Mouse (Mus musculus) monocyte, adult 2 months (primary cell): Measurements from ENCODE around the gene Ptgis.

ENCODE experiments used
- DNase-seq, 2 experiments: peaks; one replicate each; pipeline ENCODE4 v3.0.0; 2022; ENCODE audit warnings: low spot score in 2 of 2, low read depth in 1 of 2

The Ptgis gene

DNA sequence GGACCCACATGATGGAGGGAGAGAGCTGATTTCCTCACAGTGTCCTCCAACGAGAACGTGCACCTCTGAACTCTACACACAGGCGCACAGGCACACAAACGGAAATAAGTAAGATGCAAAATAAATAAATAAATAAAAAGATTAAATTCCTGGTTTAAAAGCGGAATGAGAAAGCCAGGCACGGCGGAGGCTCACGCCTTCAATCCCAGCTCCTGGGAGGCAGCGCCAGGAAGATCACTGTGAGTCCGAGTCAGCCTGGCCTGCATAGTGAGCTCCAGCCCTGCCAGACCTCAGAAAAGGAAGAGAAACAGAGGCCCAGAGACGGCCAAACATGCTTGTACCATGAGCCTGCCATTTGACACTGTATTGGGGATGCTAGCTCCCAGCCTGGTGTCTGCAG, 23.5 kb upstream of the Ptgis start:
- DNase-seq: no peak

- no peak for DNase-seq
These were observed 22.8 kb upstream of the Ptgis start for GRCm38 (mm10) chr2:167263040-167263810.

GRCm38 (mm10) chr2:167262433-167262832, 22.0 kb upstream of the Ptgis start:
- DNase-seq: no peak

- DNase-seq: no peak
These were observed 20.7 kb upstream of the Ptgis start for GRCm38 (mm10) chr2:167261106-167261505.

- DNase-seq: no peak
These were observed 17.4 kb upstream of the Ptgis start for GRCm38 (mm10) chr2:167257790-167258189.

DNA sequence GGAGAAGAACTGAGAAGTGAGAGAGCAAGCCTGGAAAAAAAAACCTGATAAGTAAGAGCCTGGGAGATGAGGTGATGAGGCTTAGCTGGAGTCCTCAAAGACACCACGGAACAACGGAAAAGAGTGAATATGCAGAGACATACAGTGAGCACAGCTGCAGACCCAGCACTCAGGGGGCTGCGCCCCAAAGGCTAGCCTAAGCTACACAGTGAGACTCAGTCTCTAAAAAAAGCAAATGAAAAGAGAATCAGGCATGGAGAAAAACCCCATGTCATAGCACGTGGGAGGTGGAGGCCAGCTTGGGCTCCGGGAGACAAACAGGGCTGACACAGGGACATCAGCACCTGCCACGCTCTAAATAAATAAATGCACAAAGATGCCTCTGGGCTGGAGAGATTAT, 14.4 kb upstream of the Ptgis start:
- DNase-seq: no peak

- no peak for DNase-seq
These were observed 13.8 kb upstream of the Ptgis start for GRCm38 (mm10) chr2:167254185-167254584.

DNA sequence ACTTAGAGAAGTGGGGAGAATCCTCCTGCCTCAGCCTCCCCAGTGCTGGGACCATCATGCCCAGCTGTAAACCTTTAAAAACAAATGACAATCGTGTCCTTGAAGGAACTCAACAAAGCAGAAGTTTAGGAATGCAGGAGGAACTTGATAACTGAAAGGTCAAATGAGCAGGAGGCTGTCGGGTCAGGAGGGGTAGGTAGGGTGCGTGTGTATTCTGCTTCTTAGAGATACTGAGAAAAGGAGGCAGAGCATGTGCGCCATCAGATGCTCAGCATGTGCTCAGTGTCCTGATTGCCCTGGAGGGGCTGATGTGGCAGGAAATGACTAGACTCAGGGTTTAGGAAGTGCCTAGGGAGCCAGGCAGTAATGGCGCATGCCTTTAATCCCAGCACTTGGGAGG, 13.1 kb upstream of the Ptgis start:
- DNase-seq: no peak

DNA sequence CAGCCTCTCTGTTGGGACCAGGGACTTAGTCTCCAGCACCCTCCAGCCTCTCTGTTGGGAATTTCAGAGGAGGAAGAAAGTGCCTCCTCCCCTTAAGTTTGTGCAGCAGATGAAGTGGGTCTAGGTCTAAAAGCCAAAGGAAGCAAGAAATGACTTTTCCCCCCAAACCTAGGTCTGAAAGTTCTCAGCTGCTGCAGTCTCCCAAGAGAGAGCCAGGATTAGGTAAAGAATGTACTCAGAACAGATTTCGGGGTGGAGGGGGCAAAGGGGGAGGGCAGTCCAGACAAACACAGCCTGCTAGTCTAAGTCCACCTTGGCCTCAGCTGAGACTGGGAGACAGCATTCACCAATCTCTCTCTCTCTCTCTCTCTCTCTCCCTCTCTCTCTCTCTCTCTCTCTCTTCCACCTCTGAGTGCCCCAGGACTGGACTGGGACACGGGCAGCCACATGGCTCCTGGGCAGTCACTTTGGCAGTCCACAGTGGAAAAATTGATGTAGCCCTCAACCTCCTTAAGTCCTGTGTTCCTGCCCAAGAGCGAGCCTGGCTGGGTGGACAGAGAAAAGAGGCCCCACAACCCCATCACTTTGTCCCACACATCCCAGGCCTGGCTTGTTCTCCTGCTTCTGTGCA, 11.8 kb upstream of the Ptgis start:
- no peak for DNase-seq

DNA sequence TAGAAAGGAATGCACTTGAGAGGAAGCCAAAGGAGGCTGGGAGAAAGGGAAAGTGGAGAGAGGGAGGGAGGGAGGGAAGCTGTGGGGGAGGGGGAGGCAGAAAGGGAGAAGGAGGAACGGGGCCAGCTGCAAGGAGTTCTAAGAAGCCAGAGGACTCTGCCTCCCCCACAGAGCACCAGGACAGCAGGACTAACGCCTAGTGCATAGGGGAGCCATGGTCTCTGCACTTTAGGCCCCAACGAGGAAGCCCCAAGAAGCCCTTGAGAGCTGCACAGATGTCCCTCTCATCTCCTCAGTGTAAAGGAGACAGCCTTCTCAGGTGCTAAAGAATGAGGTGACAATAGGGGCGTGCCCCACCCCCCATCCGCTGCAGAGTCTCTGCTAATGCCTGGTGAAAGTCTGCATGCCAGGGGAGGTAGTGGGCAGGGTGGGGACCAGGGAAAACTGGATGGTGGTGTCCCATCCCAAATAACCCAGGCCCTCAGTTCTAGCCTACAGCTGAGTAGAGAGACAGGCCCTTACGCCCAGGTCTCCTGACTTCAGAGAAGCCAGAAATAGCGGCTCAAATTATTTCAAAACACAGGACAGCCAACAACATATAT, 10.4 kb upstream of the Ptgis start:
- DNase-seq: no peak

GRCm38 (mm10) chr2:167250003-167250735, 9.8 kb upstream of the Ptgis start:
- no peak for DNase-seq

DNA sequence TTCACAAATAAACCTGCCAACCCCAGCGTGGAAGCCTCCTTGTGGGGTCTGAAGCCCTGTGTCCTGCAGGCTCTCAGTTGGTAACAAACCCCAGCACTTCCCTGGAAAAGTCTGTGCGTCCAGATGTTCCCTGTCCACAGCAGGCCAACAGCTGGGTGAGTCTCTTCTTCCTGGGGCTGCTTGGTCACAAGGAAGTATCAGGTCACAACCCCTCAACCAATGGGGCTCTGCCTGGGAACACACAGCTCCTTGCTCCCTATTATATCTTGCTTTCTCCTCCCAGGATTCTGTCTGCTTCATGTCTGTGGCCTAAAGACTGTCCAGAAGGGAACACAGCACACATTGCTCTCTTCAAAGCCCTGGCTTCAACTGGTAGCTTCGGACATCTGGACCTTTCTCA, 9.2 kb upstream of the Ptgis start:
- DNase-seq: no peak

DNA sequence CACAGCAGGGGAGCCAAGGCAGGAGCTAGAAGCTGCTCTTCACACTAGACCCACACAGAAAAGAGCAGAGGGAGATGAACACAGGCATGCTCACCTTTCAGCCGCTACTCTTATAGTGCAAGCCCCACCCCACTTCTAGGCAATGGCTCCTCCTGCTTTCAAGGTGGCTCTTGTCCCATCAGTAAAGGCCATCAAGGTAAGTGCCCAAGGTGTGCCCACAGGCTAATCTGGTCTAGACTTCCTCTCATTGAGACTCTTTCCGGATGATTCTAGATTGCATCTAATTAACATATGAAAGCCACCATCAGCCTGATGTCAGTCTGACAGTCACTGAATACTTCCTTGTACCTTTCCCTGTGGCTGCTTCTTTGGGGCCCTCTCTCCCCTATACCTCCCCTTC, 7.4 kb upstream of the Ptgis start:
- DNase-seq: no peak

GRCm38 (mm10) chr2:167246704-167247103, 6.3 kb upstream of the Ptgis start:
- DNase-seq: no peak

- no peak for DNase-seq
These were observed 4.5 kb upstream of the Ptgis start for GRCm38 (mm10) chr2:167244892-167245291.

DNA sequence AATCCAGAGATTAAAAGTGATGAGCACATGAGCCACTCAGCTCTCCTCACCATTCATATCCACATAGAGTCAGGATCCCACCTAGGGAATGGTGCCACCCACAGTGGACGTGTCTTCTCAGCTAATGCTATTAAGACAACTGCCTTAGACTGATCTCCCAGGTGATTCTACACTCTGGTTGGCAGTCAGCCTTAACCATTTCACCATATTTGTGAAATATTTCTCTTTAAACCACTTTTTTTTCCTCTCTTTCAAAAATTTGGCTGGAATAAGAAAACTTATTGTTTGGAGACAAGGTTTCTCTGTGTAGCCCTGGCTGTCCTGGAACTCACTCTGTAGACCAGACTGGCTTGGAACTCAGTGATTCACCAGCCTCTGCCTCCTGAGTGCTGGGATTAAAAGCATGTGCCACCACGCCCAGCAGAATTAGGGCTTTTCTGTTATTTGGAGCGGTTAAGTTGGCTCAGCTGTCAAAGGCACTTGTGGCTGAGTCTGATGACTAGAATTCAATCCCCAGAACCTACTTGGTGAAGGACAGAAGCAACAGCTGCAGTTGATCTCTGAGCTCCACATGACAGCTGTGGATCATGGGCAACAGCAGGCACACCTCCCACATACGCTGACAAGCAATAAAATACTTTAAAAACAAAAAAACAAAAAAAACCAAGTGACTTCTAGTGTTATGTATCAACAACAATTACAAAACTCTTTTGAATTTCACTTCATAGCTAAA, 3.6 kb upstream of the Ptgis start:
- no peak for DNase-seq

DNA sequence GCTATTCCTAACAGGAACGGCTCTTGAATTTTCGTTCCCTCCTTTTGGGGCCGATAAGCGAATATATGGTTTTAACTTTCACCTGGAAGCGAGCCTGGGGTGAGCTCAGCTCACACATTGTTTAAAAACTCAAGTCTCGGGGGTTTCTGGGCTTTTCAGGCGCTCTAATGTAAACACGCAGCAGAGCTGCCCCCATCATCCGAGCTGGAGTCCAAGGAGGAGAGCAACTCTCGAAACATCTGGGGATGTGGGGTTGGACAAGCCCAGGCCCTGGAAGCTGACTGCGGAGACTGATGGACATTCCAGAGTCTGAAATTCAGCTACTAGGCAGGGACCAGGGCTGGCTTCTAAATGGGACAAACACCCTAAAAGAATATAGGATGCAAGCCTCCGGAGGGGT, 1.1 kb downstream of the Ptgis start:
- DNase-seq: no peak

DNA sequence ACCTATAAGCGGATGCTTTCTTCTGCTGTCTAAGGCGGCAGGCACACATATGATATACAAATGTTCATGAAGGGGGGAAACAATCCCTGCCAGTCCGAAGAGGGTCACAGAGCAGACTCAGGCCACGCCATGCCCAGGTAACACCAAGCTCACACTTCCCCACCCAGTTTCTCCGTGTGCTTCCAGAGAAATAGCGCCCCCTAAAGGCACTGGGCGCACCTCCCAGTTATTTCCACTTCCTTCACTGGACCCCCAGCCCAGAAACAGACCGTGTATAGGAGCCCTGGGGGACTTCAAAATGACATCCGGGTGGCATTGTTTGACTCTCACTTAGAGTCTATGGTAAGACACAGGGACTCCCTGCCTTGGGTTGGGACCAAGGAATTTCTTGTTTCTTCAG, 3.2 kb downstream of the Ptgis start:
- DNase-seq: no peak

GRCm38 (mm10) chr2:167236174-167236573, 4.2 kb downstream of the Ptgis start:
- no peak for DNase-seq

DNA sequence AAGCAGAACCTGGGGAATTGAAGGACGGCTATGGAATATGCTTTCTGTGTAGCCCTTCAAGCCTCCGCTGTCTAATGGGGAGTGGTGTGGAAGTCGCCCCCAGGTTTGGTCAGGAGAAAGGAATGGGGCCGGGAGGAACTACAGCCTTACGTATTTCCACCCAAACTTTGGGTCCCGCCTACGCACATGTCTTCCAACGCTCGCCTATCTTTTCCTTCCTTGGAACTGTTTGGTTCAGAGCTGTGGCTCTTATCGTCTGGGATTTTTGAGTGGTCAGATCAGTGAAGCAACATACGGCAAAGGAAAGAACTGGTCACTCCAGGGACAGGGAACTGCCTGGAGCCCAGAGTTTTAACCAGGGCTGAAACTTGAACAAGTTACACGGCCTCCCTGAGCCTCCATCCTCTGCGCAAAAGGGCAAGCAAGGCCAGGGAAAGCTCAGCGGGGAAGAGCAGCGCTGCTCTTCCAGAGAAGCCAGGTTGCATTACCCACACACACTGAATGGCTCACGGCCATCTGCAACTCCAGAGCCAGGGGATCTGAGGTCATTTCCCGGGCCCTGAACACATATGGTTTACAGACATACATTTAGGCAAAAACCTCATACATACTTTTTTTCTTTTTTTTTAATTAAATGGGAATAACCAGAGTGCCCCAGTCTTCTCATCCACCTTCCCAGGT, 4.9 kb downstream of the Ptgis start:
- no peak for DNase-seq

DNA sequence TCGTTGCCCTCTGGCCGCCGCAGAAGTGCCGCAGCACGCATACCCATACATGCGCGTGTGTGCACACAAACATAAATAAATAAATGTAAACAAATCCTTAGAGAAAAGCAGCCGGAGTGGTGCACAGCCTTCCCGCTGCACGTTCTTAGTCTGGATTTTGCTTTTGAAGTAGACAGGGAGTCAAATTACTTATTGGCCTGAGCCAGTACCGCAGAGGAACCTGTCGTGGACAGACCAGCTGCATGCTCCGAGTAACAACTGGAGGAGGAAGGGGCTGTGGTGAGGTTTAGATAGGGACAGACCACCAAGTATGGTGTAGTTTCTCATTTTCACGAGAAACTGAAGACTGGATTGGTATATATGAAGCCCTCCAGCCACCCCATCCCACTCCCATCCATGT, 6.6 kb downstream of the Ptgis start:
- no peak for DNase-seq
